Mouse (Mus musculus): Measurements from ENCODE around the gene Tec.
A peak's percentile ranks its signal among the peaks of the same experiment; 100 is the strongest.

The Tec gene

DNA sequence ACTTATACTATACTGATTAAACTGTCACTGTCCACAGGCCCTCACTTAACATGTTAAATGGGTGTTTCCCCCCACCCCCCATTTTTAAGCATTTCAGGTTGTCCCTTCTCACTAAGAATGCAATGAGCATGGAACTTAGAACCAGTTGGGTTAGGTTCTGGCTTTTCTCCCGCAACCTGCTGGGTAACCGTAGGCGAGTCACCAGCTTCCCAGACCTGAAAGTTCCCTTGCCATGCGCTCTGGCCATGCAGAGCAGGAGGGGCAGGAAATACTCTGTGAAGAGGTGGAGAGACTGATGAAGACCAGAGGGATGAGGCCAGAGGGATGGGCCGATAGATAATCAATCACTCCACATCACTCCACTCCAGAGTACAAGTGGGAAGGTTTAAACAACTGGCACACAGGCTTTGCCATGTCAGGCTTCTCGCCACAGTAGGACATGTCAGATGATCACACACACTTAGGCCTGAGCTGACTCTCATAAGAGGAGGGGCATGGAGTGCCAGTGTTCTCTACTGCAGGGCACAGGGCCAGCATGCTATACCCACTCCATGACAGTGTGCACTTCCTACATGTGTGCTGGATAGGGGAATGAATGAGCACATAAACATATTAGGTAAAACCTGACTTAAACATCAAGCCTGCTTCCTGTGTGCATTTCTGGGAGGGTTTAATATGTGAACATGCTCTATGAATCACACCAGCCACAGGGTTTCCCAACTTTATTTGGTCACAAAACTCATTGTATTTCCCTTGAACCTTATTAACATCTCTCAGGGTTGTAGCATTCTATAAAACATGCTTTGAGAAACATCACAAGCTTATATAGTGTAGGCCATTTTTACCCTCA, 13.9 kb downstream of the Tec start:
- no peak for DNase-seq (ENCODE audit: low read depth, low spot score)

DNA sequence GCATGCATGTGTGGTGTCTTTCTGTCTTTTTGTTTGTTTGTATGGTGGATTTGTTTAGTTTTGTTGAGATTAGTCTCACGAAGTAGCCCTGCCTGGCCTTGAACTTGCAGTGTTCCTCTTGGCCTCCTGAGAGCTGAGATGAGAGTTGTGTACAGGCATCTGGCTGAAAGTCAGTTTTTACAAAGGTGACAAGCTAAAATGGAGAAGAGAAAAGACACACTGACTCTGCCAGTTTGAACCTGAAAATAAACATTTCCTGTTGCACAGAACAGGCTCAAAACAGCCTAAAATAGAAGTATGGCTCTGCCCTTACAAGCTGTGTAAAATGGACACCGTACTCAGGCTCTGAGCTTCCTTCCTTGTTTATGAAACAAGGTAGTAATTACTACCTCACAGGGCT, 14.9 kb downstream of the Tec start:
- peak; percentile 65 for DNase-seq (ENCODE audit: low read depth, low spot score)

DNA sequence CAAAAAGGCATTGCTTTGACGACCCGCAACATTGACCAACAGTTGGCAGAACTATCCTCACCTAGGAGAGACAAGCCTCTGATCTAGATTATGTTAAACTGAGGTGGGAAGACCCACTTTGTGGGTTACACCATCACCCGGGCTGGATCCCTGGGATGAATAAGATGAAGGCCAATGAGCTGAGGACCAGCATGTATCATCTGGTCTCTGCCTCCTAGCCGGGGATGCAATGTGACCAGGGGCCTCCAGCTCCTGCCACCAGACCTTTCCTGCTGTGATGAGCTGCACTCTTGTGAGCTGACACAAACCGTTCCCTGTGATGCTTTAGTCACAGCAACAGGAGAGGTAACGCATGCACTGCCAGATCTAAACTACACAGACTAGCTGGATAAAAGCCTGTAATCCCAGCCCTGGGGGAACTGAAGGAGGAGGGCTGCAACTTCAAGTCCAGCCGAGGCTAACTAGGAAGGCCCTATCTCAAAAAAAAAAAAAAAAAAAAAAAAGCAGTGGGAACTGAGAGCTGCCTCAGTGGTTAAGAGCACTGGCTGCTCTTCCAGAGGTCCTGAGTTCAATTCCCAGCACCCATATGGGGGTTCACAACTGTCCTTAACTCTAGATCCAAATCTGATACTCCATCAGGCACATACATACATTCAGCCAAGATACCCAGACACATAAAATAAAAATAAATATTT, 15.8 kb downstream of the Tec start:
- no peak for DNase-seq (ENCODE audit: low read depth, low spot score)

DNA sequence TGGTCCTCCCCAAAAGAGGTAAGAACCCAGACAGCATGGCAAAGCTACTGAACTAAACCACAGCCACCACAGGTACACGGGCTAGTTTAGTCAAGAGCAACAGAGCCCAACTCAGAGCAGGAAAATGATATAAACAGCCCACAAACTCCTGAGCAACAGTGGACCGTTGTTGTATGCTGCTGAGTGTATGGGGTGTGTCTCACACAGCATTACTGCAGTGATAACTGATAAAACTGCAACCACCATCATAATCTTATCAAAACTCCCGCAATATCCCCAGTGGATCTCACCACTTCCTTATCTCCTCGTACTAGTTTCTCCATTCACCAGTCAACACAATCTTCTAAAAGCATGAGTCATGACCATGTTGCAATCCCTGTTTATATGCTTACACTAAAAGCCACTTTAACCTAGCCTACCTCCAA, 16.6 kb downstream of the Tec start:
- no peak for DNase-seq (ENCODE audit: low read depth, low spot score)

DNA sequence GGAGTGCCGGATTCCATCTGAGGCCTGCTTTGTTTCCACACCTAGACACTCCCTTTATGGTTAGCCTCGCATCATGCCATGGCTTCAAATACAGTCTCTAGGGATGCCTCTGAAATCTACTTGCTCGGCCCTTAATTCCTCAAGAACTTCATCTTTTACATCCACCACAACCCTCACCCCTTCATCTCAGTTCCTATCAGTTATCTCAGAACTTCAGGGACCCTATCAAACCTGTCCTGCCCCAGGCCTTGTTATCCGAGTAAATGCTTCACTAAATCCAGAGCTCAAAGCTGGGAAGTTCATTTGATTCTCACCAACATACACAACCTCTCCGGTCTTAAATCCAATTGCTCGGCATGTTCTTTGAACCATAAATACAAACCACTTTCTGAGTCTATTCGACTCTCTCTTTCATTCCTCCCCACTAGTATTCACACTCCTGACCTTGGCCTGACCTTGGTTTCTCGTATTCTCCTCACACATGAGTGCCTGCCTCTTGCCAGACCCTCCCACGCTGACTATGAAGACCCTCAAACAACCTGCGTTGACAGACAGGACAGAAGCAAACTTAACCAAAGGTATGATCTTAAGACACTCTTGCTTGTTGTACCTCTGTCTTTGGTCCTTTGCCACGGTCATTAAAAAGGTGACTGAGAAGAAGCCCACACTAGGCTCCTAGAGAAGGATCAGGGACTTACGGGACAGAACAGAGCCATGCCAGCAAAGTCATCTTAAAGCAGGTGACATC, 17.2 kb downstream of the Tec start:
- no peak for DNase-seq (ENCODE audit: low read depth, low spot score)

DNA sequence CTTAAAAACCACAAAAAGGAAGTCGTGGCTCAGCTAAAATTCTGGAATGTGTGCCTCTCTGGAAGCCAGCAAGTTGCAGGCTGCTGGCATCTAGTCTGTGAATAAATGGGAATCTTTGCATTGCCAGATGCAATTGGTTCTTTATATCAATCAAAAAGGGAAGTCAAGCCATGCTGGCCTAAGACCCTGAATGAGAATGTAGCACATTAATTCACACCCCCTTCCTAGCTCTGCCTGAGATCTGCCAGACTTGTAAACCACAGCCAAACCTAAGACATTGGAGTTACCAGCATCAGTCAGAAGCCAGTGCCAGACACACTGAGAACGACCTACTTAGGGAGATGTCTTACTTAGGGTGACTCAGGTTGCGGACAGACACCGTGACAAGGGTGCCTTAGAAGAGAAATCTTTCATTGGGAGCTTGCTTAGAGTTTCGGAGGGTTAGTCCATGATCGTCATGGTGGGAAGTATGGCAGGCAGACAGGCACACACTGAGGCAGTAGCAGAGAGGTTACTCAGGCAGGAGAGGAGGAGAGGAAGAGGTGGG, 19.3 kb downstream of the Tec start:
- no peak for DNase-seq (ENCODE audit: low read depth, low spot score)

DNA sequence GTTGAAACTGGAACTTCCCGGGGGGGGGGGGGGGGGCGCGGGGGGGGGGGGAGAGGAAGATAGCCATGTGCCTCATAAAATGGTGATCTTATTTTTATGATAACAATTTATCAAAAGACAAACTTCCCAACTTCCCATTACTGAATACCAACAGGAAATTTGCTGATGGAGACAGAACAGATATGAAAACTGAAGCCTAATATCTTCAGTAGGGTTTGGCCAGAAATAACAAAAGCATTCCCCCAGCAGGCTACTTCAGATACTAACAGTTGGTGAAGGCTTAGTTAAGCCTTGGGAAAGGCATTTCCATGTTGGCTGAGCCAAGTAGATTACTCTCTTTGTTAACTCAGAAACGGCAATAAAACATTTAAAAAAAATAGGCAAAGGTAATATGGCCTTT, 21.6 kb downstream of the Tec start:
- DNase-seq (ENCODE audit: low read depth, low spot score), result no peak

DNA sequence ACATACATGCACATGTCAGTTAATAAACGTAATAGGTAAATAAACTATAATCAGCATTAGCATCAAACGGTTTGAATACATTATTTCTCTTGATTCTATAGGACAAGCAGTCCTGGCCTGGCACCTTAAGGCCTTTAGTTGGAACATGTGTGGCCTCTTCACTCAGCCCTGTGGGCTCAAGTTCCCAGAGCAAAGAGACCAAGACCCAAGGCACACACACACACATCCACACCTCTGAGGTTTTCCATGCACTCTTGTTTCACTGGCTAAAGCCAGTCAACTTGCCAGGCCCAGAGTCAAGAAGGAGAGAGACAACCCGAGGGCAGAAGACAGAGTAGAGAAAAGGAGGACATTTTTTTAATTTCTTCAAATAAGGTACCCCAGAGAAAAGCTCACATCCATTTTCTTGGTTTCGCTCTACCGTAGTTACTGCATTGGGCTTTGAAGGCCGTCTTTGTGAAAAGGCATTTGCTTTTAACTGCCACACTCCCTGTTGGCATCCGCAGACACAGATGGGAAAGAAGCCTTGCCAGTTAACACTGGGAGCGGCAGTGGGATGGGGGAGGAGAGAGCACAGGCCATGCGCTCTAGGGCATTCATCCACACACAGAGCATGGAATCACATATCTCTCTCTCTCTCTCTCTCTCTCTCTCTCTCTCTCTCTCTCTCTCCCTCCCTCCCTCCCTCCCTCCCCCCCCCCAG, 22.2 kb downstream of the Tec start:
- DNase-seq (ENCODE audit: low read depth, low spot score), result no peak

DNA sequence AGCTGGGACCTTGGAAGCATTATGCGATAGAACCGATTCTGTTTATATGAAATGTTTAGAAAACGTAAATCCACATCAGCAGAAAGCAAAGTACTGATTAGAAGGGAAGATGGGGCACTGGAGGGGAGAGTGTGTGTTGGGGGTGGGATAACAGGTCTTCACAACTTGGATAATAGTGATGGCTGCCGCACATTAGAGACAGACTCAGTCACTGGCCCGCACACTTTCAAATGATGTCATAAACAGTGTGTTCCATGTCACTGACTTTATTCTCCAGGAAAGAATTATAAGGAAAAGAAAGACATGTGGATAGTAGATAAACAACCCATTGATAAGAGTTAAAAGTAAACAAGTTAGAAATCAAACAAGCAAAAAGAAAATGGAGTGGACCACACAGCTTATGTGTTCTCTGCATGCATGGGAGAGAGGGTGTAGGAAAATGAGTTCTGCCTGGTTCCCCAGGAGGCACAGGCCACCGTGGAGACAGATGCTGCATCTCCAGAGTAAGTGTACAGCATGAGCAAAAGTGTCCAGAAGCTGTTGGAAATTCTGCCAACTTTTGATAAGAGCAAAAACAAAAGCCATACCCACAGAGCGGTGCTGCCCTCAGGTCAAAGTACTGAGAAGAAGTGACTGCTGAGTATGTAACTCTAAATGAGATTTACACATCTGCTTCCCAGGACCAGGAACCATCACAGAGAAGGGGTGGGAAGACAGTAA, 23.3 kb downstream of the Tec start:
- no peak for DNase-seq (ENCODE audit: low read depth, low spot score)

DNA sequence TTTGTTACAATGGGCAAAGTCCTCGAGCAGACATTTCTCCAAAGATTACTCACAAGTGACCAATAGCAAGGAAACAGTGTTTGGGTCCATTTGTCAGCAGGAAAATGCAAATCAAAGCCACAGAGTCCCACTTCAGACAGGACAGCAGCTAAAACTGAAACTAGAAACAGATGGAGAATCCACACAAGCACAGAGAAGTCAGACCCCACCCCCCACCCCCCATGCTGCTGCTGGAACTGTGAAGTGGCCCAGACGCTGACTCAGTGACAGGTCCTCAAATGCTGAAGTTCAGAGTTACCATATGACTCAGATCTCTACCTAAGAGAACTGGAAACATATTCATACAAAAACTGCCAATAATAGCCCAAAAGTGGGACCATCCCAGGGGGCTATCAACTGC, 24.0 kb downstream of the Tec start:
- DNase-seq (ENCODE audit: low read depth, low spot score), result peak; percentile 85

DNA sequence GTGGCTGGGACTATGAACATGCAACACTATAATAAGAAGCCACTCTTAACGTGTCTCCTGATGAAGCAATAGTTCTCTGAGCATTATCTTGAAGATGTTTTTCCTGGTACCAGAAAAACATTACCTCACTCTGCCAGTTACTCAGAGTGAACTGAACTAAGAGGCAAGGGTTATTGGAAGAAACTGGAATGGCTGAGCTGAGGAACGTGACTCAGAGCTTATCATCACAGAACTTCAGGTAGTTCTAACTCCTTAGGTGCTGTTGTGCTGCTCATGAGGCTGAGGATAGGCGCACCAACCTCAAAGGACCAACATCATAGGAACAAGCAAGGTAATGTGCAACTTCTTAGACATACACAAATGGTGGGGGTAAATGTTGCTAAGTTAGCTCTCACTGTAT, 28.6 kb downstream of the Tec start:
- no peak for DNase-seq (ENCODE audit: low read depth, low spot score)

DNA sequence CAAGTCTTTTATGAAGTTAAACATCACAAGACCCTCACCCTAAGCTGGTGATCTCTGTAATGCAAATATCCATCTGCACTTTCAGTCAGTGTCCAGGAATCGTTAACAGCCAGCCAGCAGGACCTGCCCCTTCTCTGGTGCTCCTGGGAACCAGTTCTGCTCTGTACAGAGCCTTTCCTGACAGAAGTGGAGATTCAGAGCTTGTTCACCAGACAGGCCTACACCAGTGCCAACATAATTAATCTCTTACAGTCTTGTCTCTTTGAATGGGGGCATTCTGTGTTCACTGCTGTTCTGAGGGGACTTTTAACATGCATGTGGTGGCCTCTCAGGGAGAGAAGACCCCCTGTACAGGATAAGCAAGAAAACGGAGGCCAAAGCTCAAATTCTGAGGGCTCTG, 29.3 kb downstream of the Tec start:
- no peak for DNase-seq (ENCODE audit: low read depth, low spot score)

DNA sequence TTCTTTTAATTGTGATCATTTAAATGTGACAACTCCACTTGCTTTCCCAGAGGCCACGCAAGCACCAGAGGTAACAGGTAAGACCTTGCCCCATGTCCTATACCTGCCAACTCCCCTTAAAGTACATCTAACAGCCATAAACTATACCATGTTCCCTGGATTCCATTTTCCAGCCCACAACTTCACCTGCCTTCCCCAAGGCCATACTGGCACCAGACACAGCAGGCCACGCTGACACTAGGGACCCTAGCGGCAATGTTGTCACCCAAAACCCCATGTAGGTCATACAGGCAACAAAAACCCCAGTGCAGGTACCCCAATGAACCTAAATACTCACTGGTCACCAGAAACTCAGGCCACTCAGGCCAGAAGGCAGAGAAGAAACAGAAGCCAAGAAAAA, 32.6 kb downstream of the Tec start:
- no peak for DNase-seq (ENCODE audit: low read depth, low spot score)

DNA sequence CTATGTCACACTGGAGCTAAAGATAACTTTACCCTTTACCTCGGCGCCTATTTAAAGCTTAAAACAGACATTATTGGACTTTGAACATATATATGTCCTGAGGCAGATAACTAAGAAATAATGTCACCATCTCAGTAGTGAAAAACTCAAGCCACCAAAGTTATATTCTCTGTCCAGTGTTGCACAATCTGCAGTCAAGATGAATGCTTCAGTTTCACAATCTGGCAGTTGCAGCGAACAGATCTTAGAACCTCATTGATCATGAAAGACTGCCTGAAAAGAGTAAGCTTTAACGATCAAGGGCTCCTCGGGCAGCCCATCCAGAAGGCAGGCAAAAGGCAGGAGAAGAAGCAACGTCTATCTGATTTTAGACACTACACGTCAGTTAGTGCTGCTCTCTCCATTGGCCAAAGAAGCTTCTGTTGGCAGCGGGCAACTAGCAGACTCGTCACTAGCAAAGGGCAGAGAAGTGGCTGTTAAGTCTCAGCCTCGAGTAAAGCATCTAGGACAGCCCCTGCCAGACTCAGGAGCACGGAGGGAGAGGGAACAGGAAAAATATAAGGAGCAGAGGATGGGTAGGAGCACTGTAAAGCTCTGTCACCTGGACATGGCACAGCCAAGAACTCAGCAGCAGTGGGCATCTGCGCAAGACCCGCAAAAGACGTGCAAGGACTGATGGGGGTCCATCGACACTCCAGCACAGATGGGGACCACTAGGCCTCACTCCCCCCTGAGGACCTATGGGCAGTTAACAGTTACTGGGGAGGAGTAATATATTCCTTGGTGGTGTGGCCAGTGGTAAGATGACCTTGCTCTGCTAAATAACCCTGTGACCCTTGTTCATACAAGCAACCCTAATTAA, 35.1 kb downstream of the Tec start:
- DNase-seq (ENCODE audit: low read depth, low spot score), result peak; percentile 58

DNA sequence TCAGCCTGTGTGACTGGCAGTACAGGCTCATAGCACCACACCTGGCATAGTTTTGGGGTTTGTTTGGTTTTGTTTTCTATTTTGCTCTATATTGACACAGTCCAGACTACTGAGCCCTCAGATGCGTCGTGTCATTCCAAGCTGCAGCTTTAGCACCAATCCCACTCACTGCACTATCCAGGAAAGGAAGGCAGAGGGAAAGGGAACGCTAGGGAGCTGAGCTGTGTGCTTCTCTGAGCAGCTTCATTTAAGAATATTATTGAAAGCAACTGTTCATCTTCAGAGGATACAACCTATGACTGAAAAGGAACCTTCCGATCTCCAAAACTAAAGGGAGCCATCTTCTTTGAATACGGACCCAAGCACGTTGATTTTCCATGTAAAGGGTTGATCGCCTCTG, 36.1 kb downstream of the Tec start:
- DNase-seq (ENCODE audit: low read depth, low spot score), result no peak

DNA sequence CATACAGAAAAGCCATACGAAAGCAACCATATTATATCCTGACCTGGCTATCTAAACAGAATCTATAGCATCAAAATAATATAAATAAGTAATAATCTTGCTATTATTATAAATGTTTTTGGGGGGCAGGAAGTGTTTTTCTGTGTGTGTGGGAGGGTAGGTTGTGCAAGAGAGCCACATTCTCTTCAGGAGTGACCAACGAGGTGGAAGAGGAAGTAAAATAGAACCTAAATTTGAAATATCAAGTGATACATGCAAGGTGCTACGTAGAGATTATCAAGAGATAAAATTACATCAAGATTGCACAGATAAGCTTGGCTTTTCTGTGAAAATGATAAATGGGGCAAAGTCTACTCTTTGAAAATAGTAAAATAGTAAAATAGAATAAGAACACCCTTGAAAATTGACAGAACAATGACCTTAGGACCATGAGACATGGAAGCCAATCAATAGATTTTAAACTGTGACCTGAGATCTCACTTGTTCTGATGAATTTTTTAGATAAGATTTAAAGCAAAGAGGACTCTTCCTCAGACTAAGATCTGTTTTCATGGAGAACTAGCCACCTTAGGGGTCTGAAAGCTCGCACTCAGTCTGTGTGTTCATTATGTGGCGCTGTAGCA, 37.2 kb downstream of the Tec start:
- DNase-seq (ENCODE audit: low read depth, low spot score), result no peak

DNA sequence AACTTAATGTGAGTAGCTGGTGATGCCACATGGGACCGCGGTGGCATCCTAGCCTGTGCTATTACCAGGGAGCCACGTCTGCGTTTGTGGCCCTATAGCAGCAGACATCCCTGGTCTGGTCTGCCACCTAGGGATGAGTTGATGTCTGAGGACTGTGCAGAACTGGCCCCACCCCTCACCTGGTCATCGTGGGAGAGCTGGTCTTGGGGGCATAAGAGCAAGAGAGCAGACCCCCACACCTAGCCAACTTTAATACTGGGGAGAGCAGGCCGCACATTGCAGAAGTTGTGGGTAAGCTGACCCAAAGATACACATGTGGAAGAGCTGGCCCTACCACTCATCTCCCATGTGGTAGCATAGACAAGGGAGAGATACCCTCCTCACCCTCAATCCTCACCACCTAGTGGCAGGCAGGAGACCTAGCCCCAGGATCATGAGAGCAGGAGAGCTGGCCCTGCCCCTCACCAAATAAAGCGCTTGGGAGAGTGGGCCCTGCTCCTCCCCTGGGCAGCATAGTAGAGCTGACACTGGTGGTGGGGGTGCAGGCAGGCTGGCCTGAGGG, 38.7 kb downstream of the Tec start:
- peak; percentile 87 for DNase-seq (ENCODE audit: low read depth, low spot score)

DNA sequence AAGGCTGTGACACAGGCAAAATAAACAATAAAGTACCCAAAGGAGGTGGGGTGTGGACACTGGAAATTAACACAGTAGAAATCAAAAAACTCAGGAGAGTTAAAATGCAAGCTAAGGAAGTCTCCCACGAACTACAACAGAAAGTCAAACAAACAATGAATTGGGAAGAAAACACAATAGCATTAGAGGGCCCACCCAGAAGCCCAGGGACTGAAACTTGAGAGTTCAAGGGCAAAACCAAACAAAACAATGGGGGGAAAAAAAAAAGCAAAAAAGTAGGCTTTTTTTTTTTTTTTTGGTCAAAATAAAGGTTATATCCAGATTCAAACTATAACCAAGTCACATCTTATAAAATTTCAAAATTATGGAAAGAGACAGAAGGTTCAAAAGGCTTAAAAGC, 39.9 kb downstream of the Tec start:
- no peak for DNase-seq (ENCODE audit: low read depth, low spot score)

DNA sequence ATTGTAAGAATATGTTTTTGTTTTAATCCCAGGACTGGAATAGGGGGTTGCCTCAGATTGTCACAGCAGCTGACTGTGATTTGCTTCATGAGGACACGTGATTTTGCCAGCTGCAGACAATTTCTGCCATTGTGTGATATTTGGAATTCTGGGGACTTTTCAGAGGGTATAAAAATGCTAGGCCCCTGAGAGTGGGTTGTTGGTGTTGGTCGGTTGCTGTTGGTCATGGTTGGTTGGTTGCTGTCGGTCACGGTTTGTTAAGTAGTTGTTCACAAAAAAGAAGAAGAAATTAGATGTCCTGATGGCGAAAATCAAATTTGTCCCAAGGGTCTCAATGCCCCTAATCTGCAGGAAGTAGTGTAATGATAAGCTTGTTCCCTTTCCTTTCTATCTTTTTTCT, 40.8 kb downstream of the Tec start:
- DNase-seq (ENCODE audit: low read depth, low spot score), result peak; percentile 87

All from A20 (cell line).